ENCODE assay signal across 17 mouse cellular contexts in the genomic region with DNA sequence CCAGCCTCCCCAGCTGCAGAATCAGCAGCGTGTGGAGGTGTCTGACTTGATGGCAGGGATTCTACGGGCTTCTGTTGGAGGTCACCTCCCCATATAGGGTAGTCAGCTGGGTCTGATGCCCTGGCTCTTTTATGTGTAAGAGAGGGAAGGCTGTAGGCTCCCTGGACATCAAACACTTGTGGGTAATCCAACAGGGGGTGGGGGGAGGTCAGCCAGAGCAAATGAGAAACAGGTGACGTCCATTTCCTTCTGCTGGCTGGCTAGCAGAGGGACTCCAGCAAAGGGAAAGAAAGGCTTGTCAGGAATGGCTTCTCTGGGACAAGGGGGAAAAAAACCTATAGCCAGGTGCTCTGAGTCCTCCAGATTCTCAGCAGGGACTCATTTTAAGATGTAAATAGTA. TPM values are rescaled to one million over a fixed set of nuclear protein-coding genes. Genes with fewer than 3 reads are reported as not detected.
DNase-seq lines count a peak whose midpoint lies in the region; ATAC-seq and TF ChIP-seq lines count a peak whose summit lies in the region.
"Had no signal": no experiment of that assay in that cellular context is flagged by ENCODE, and none has a peak within 500 bp of the region (broad histone marks: within the 10 kb centered on the region; RNA-seq: fewer than 3 reads in every experiment).

No protein-coding gene starts in this region.

- no peaks in the 10 kb centered on the region for H3K9me3 ChIP-seq in heart, embryonic 13.5 days
- no peaks in the 10 kb centered on the region for H3K9me3 ChIP-seq in forebrain, embryonic 16.5 days (ENCODE audit: control insufficient read depth, low read length)
- H3K9me3 ChIP-seq in limb, embryonic 12.5 days = no peaks in the 10 kb centered on the region
- no peaks in the 10 kb centered on the region for H3K9me3 ChIP-seq in neural tube, embryonic 15.5 days (replicated peaks)
- H3K9me3 ChIP-seq in lung, postnatal 0 days (ENCODE audit: low read length) = no peaks in the 10 kb centered on the region
- H3K9me3 ChIP-seq: G1E; liver, embryonic 12.5 days had no signal

- peak overlapping the region; percentile 27; the same call in 1 of the 2 replicates for H3K4me2 ChIP-seq in heart, embryonic 13.5 days
- H3K4me2 ChIP-seq in forebrain, embryonic 16.5 days (ENCODE audit: low read length) = peak overlapping the region; percentile 80
- H3K4me2 ChIP-seq in limb, embryonic 12.5 days = peak overlapping the region; percentile 16
- H3K4me2 ChIP-seq in neural tube, embryonic 15.5 days = peak overlapping the region; percentile 90
- no peak overlapping the region for H3K4me2 ChIP-seq in lung, postnatal 0 days (replicated peaks; ENCODE audit: low read depth, low read length)
- H3K4me2 ChIP-seq: liver, embryonic 12.5 days had no signal

- no peak for DNase-seq in heart, adult 18-20 months
- no peak for DNase-seq in gastrocnemius, postnatal 4 days (ENCODE audit: low spot score in 2 of 2)
- DNase-seq in kidney, adult 9 months = no peak
- no peak for DNase-seq in lung, postnatal 0 days (ENCODE audit: low spot score)
- DNase-seq: B cell, adult 2 months; cerebellum, adult 9-11 months; gastrocnemius, postnatal 36 days; layer of hippocampus, postnatal 36 days; lung, postnatal 4 days; retina, postnatal 1 day had no signal

- WGBS in heart, embryonic 13.5 days = 24% methylated on average over 3 of the region's 3 CpGs
- WGBS in forebrain, embryonic 16.5 days = 56% methylated on average over 3 of the region's 3 CpGs
- WGBS in limb, embryonic 12.5 days = 7% methylated on average over 3 of the region's 3 CpGs
- 46% methylated on average over 3 of the region's 3 CpGs for WGBS in neural tube, embryonic 15.5 days
- WGBS in lung, postnatal 0 days = 59% methylated on average over 3 of the region's 3 CpGs

- no peak for ATAC-seq in heart, embryonic 13.5 days (ENCODE audit: extremely low read depth, insufficient number of reproducible peaks, low FRiP score, low TSS enrichment)
- no peak for ATAC-seq in forebrain, embryonic 16.5 days
- ATAC-seq in limb, embryonic 12.5 days (ENCODE audit: insufficient number of reproducible peaks, insufficient read depth, low FRiP score, low TSS enrichment, low read depth) = peak; percentile 26; the same call in 1 of the 2 replicates
- ATAC-seq in neural tube, embryonic 15.5 days (ENCODE audit: low FRiP score) = no peak
- no peak for ATAC-seq in lung, postnatal 0 days
- ATAC-seq: liver, embryonic 12.5 days had no signal

- peaks cover 7% of the 10 kb centered on the region; the same call in 1 of the 2 replicates for H3K36me3 ChIP-seq in heart, embryonic 13.5 days
- H3K36me3 ChIP-seq in forebrain, embryonic 16.5 days (ENCODE audit: control insufficient read depth, insufficient read depth) = peaks cover 6% of the 10 kb centered on the region; the same call in 1 of the 2 replicates
- H3K36me3 ChIP-seq in limb, embryonic 12.5 days = no peaks in the 10 kb centered on the region
- H3K36me3 ChIP-seq in neural tube, embryonic 15.5 days = no peaks in the 10 kb centered on the region
- H3K36me3 ChIP-seq in lung, postnatal 0 days (ENCODE audit: insufficient read depth, low read length) = no peaks in the 10 kb centered on the region
- H3K36me3 ChIP-seq: G1E; liver, embryonic 12.5 days had no signal

- H3K4me1 ChIP-seq in heart, embryonic 13.5 days = peaks cover 80% of the 10 kb centered on the region
- H3K4me1 ChIP-seq in forebrain, embryonic 16.5 days (replicated peaks; ENCODE audit: control insufficient read depth, insufficient read depth, low read length) = peaks cover 77% of the 10 kb centered on the region
- peaks cover 84% of the 10 kb centered on the region for H3K4me1 ChIP-seq in limb, embryonic 12.5 days (replicated peaks)
- peaks cover 91% of the 10 kb centered on the region for H3K4me1 ChIP-seq in neural tube, embryonic 15.5 days
- peaks cover 5% of the 10 kb centered on the region; the same call in 1 of the 2 replicates for H3K4me1 ChIP-seq in lung, postnatal 0 days (ENCODE audit: insufficient read depth, low read depth, low read length)

- H3K4me3 ChIP-seq in heart, embryonic 13.5 days = no peak overlapping the region
- no peak overlapping the region for H3K4me3 ChIP-seq in forebrain, embryonic 16.5 days (replicated peaks; ENCODE audit: low read length)
- no peak overlapping the region for H3K4me3 ChIP-seq in limb, embryonic 12.5 days (replicated peaks)
- H3K4me3 ChIP-seq in neural tube, embryonic 15.5 days (replicated peaks) = no peak overlapping the region; the same call in 1 of the 2 replicates
- no peak overlapping the region for H3K4me3 ChIP-seq in lung, postnatal 0 days (ENCODE audit: low read depth, low read length)
- H3K4me3 ChIP-seq: liver, embryonic 12.5 days had no signal

- no peak for TF ChIP-seq CTCF in lung, postnatal 0 days (IDR thresholded peaks at IDR 0.05)

- H3K27ac ChIP-seq in heart, embryonic 13.5 days (replicated peaks) = peak overlapping the region; percentile 68
- no peak overlapping the region for H3K27ac ChIP-seq in forebrain, embryonic 16.5 days (ENCODE audit: low read length)
- peak overlapping the region; percentile 50 for H3K27ac ChIP-seq in limb, embryonic 12.5 days
- H3K27ac ChIP-seq in neural tube, embryonic 15.5 days (replicated peaks) = no peak overlapping the region
- no peak overlapping the region for H3K27ac ChIP-seq in lung, postnatal 0 days (ENCODE audit: low read length)
- H3K27ac ChIP-seq: kidney, postnatal 0 days; liver, embryonic 12.5 days had no signal

- TF ChIP-seq EP300 in lung, postnatal 0 days (IDR thresholded peaks at IDR 0.05) = no peak

- H3K27me3 ChIP-seq in heart, embryonic 13.5 days (replicated peaks) = no peaks in the 10 kb centered on the region
- no peaks in the 10 kb centered on the region for H3K27me3 ChIP-seq in forebrain, embryonic 16.5 days (replicated peaks; ENCODE audit: control insufficient read depth, insufficient read depth, low read length)
- H3K27me3 ChIP-seq in limb, embryonic 12.5 days = peaks cover 6% of the 10 kb centered on the region; the same call in 1 of the 2 replicates
- H3K27me3 ChIP-seq in neural tube, embryonic 15.5 days (replicated peaks) = no peaks in the 10 kb centered on the region
- H3K27me3 ChIP-seq in lung, postnatal 0 days (replicated peaks; ENCODE audit: insufficient read depth, low read length) = 0 out of 2 replicates have a peak, but pooled peaks cover 5% of the 10 kb centered on the region

- peak overlapping the region; percentile 19; the same call in 1 of the 2 replicates for H3K9ac ChIP-seq in heart, embryonic 13.5 days
- no peak overlapping the region for H3K9ac ChIP-seq in forebrain, embryonic 16.5 days (replicated peaks; ENCODE audit: low read depth, low read length)
- H3K9ac ChIP-seq in limb, embryonic 12.5 days (replicated peaks) = no peak overlapping the region
- H3K9ac ChIP-seq in neural tube, embryonic 15.5 days (replicated peaks) = no peak overlapping the region
- H3K9ac ChIP-seq in lung, postnatal 0 days (replicated peaks; ENCODE audit: low read depth) = no peak overlapping the region
- H3K9ac ChIP-seq: liver, embryonic 12.5 days had no signal

RNA-seq across cellular contexts. Expression of a gene that starts 28.0 kb away (rescaled TPM):
- 24.6 and 25.6 TPM in 2 replicates for polyA plus RNA-seq in heart, embryonic 13.5 days (2015; fragmentation: Nextera tagmentation; extraction: Ambion mirVana)
- total RNA-seq in heart, adult 18-20 months (2021) = 10 to 100 TPM; 16.3 to 16.7 TPM
- polyA plus RNA-seq in forebrain, embryonic 16.5 days (2015; fragmentation: Nextera tagmentation; extraction: Ambion mirVana) = 48.6 and 62.6 TPM in 2 replicates
- polyA plus RNA-seq in limb, embryonic 12.5 days (2016; fragmentation: Nextera tagmentation; extraction: Ambion mirVana) = 15.4 and 17.1 TPM in 2 replicates
- polyA plus RNA-seq in neural tube, embryonic 15.5 days (2015; fragmentation: Nextera tagmentation; extraction: Ambion mirVana) = 40.8 and 44.1 TPM in 2 replicates
- total RNA-seq in gastrocnemius, postnatal 4 days (2021) = 10 to 100 TPM; 33.0 to 36.0 TPM
- polyA plus RNA-seq in lung, postnatal 0 days (2015; fragmentation: Nextera tagmentation; extraction: Ambion mirVana) = 5.7 and 6.1 TPM in 2 replicates
- polyA plus RNA-seq: G1E had no signal

Comparison
In these comparisons a context has a peak if more than half of its experiments do, and no peak if none do; other contexts are left out.
1. H3K27ac ChIP-seq: peak in heart, embryonic 13.5 days (single experiment) and limb, embryonic 12.5 days (single experiment); none in forebrain, embryonic 16.5 days (single experiment), neural tube, embryonic 15.5 days (single experiment) and lung, postnatal 0 days (single experiment).